Comparison of ENCODE assay signal across 17 mouse cellular contexts in the genomic region with DNA sequence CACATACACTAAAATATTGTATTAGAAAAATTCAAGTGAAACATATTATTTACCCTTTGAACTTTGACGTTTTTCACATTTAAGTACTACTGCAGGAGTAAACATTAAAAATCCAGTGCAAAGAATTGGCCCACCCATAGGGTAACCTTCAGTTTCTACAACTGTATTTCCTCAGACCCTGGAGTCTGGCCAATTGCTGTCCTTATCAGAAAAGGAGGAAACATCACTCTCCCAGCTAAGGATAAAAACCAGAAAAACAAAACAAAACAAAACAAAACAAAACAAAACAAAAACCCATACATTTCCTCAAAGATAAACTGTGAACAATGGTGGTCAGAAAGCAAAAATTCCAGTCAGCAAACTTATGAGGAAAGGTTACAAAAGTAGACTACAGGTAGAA. TPM values are rescaled to one million over a fixed set of nuclear protein-coding genes. Genes with fewer than 3 reads are reported as not detected.
A peak's percentile ranks its signal among the peaks of the same experiment; 100 is the strongest.
DNase-seq lines count a peak whose midpoint lies in the region; ATAC-seq and TF ChIP-seq lines count a peak whose summit lies in the region.
"Had no signal": no experiment of that assay in that cellular context is flagged by ENCODE, and none has a peak within 500 bp of the region (broad histone marks: within the 10 kb centered on the region; RNA-seq: fewer than 3 reads in every experiment).

No protein-coding gene starts in this region.

- H3K9ac ChIP-seq in heart, embryonic 11.5 days (ENCODE audit: low read depth, low read length), result no peak overlapping the region
- no peak overlapping the region for H3K9ac ChIP-seq in forebrain, embryonic 16.5 days (replicated peaks; ENCODE audit: low read depth, low read length)
- H3K9ac ChIP-seq: embryonic facial prominence, embryonic 15.5 days; forebrain, embryonic 13.5 days; liver, embryonic 14.5 days had no signal

- no peaks in the 10 kb centered on the region for H3K9me3 ChIP-seq in heart, embryonic 11.5 days (replicated peaks; ENCODE audit: control insufficient read depth, low read length)
- H3K9me3 ChIP-seq in forebrain, embryonic 16.5 days (ENCODE audit: control insufficient read depth, low read length), result no peaks in the 10 kb centered on the region
- H3K9me3 ChIP-seq: embryonic facial prominence, embryonic 15.5 days; forebrain, embryonic 13.5 days had no signal

- no peak for DNase-seq in heart, adult 11 months
- no peak for DNase-seq in left cerebral cortex, adult 2 months (ENCODE audit: extremely low spot score in 1 of 2, low spot score in 2 of 2)
- no peak for DNase-seq in left cerebral cortex, adult 8-10 months (ENCODE audit: low spot score in 2 of 2)
- peak; percentile 33 for DNase-seq in adrenal gland, adult 8-10 months
- DNase-seq in heart, postnatal 10 days, result peak; percentile 20 to 21
- DNase-seq in gastrocnemius, postnatal 25 days, result no peak
- DNase-seq: cerebellum, adult 9-10 months; left cerebral cortex, postnatal 4 days; right cerebral cortex, postnatal 14 days; thymus, postnatal 4 days had no signal

- peaks cover 8% of the 10 kb centered on the region; the same call in 1 of the 2 replicates for H3K4me1 ChIP-seq in heart, embryonic 11.5 days (ENCODE audit: control insufficient read depth, insufficient read depth, low read length)
- H3K4me1 ChIP-seq in forebrain, embryonic 16.5 days (replicated peaks; ENCODE audit: control insufficient read depth, insufficient read depth, low read length), result no peaks in the 10 kb centered on the region
- H3K4me1 ChIP-seq: embryonic facial prominence, embryonic 15.5 days; forebrain, embryonic 13.5 days had no signal

- intact Hi-C loops in left cerebral cortex, adult 2 months (cut with DNase I), result no loop called here
- intact Hi-C loops in heart, postnatal 10 days (cut with DNase I), result no loop called here

- no peak overlapping the region for H3K4me3 ChIP-seq in heart, embryonic 11.5 days (ENCODE audit: low read depth, low read length)
- no peak overlapping the region for H3K4me3 ChIP-seq in left cerebral cortex, adult 2 months
- no peak overlapping the region for H3K4me3 ChIP-seq in forebrain, embryonic 16.5 days (replicated peaks; ENCODE audit: low read length)
- H3K4me3 ChIP-seq: embryonic facial prominence, embryonic 15.5 days; forebrain, embryonic 13.5 days had no signal

- no peak for ATAC-seq in heart, embryonic 11.5 days (replicated peaks; ENCODE audit: insufficient number of reproducible peaks, low FRiP score, low TSS enrichment)
- no peak for ATAC-seq in forebrain, embryonic 16.5 days
- ATAC-seq: forebrain, embryonic 13.5 days; hindbrain, embryonic 16.5 days; Patski had no signal

- H3K36me3 ChIP-seq in heart, embryonic 11.5 days (ENCODE audit: control insufficient read depth, insufficient read depth, low read length), result peaks cover 7% of the 10 kb centered on the region
- peaks cover 13% of the 10 kb centered on the region for H3K36me3 ChIP-seq in forebrain, embryonic 16.5 days (ENCODE audit: control insufficient read depth, insufficient read depth)

- H3K27ac ChIP-seq in heart, embryonic 11.5 days (ENCODE audit: low read depth, low read length), result peak overlapping the region; percentile 78
- peak overlapping the region; percentile 67 for H3K27ac ChIP-seq in left cerebral cortex, adult 2 months
- H3K27ac ChIP-seq in forebrain, embryonic 16.5 days (ENCODE audit: low read length), result no peak overlapping the region
- H3K27ac ChIP-seq: embryonic facial prominence, embryonic 15.5 days; forebrain, embryonic 13.5 days; liver, embryonic 14.5 days had no signal

- 68% methylated on average over 1 of the region's 1 CpGs for WGBS in heart, embryonic 11.5 days (ENCODE audit: insufficient replicate concordance)
- 85% methylated on average over 1 of the region's 1 CpGs for WGBS in forebrain, embryonic 16.5 days

- no peaks in the 10 kb centered on the region for H3K27me3 ChIP-seq in heart, embryonic 11.5 days (ENCODE audit: control insufficient read depth, insufficient read depth, low read length)
- H3K27me3 ChIP-seq in forebrain, embryonic 16.5 days (replicated peaks; ENCODE audit: control insufficient read depth, insufficient read depth, low read length), result no peaks in the 10 kb centered on the region
- H3K27me3 ChIP-seq: embryonic facial prominence, embryonic 15.5 days; forebrain, embryonic 13.5 days; Patski had no signal

- TF ChIP-seq CTCF in left cerebral cortex, adult 2 months (IDR thresholded peaks at IDR 0.05), result no peak

- no peak overlapping the region for H3K4me2 ChIP-seq in heart, embryonic 11.5 days
- no peak overlapping the region for H3K4me2 ChIP-seq in forebrain, embryonic 16.5 days (ENCODE audit: low read length)
- H3K4me2 ChIP-seq: embryonic facial prominence, embryonic 15.5 days; forebrain, embryonic 13.5 days had no signal

RNA-seq across cellular contexts. Expression of a gene that starts 14.9 kb away (rescaled TPM):
- polyA plus RNA-seq in heart, embryonic 11.5 days (2014; fragmentation: Nextera tagmentation; extraction: Ambion mirVana), result 24.3 and 26.9 TPM in 2 replicates
- total RNA-seq in left cerebral cortex, adult 2 months (2021), result 10 to 100 TPM; 19.5 to 20.7 TPM
- total RNA-seq in left cerebral cortex, adult 8-10 months (2022), result 10 to 100 TPM; 14.6 to 17.8 (median 15.5) TPM
- total RNA-seq in adrenal gland, adult 8-10 months (2022), result 10 to 100 TPM; 19.5 to 30.8 (median 25.3) TPM
- total RNA-seq in heart, postnatal 10 days (2021), result 1 to 10 TPM; 8.0 to 8.7 TPM
- 32.7 and 35.9 TPM in 2 replicates for polyA plus RNA-seq in forebrain, embryonic 16.5 days (2015; fragmentation: Nextera tagmentation; extraction: Ambion mirVana)
- total RNA-seq in gastrocnemius, postnatal 25 days (2021), result 1 to 10 TPM; 1.7 to 2.9 TPM

Comparison
In these comparisons a context has a peak if more than half of its experiments do, and no peak if none do; other contexts are left out.
1. DNase-seq: peak in adrenal gland, adult 8-10 months (single experiment) and heart, postnatal 10 days (2 of 2); none in heart, adult 11 months (single experiment), left cerebral cortex, adult 2 months (0 of 2), left cerebral cortex, adult 8-10 months (0 of 2) and gastrocnemius, postnatal 25 days (single experiment).